Mouse (Mus musculus) small intestine, adult 2 months (tissue): ENCODE data around the gene Slc22a2.

Experiments used
- CTCF ChIP-seq: fragments of 200-500 bp; IDR thresholded peaks from 2 replicates; pipeline ENCODE4 v1.5.1; 2012; ENCODE audit warnings: low read depth, mild to moderate bottlenecking, control low read depth, inconsistent platforms, low read length, moderate library complexity, mixed read lengths; ENCODE audit not compliant: insufficient replicate concordance, insufficient read length; ENCODE audit errors: extremely low read depth
- POLR2A ChIP-seq: fragments of 200-500 bp; IDR thresholded peaks from 2 replicates; pipeline ENCODE4 v1.6.1; 2012; ENCODE audit warnings: low read depth, mild to moderate bottlenecking, control low read depth, inconsistent platforms, low read length, moderate library complexity

- no peak for TF ChIP-seq CTCF
- no peak for TF ChIP-seq POLR2A
These were observed 1.4 kb downstream of the Slc22a2 start for GRCm38 (mm10) chr17:12585366-12585765.
